Comparison of ENCODE assay signal across 19 mouse cellular contexts in genomic region chr8:109952171-109952570, GRCm38 (mm10). TPM values are rescaled to one million over a fixed set of nuclear protein-coding genes. Genes with fewer than 3 reads are reported as not detected.
DNase-seq lines count a peak whose midpoint lies in the region.
"Had no signal": no experiment of that assay in that cellular context is flagged by ENCODE, and none has a peak within 500 bp of the region (broad histone marks: within the 10 kb centered on the region; RNA-seq: fewer than 3 reads in every experiment).

No protein-coding gene starts in this region.

- peak; percentile 27 to 32 for DNase-seq in layer of hippocampus, postnatal 36 days
- DNase-seq in layer of hippocampus, postnatal 10 days (ENCODE audit: low spot score in 2 of 2), result no peak
- peak; percentile 78 for DNase-seq in right cerebral cortex, adult 18-20 months
- no peak for DNase-seq in right cerebral cortex, postnatal 14 days
- peak; percentile 65 to 71 for DNase-seq in left cerebral cortex, postnatal 36 days (ENCODE audit: low spot score in 2 of 2)
- no peak for DNase-seq in kidney, postnatal 14 days
- DNase-seq in embryo, embryonic 10.5 days (ENCODE audit: low spot score), result no peak
- DNase-seq: adrenal gland, adult 8-10 months; cerebellum, adult 18-20 months; cerebellum, postnatal 14 days; embryo, embryonic 11 days; gastrocnemius, postnatal 14 days; heart, adult 18-20 months; heart, postnatal 14 days; kidney, adult 18-20 months; lung, embryonic 14.5 days; thymus, postnatal 25 days had no signal

- intact Hi-C loops in left cerebral cortex, postnatal 36 days (cut with DNase I), result no loop called here

RNA-seq across cellular contexts. Expression of gene Marveld3, which starts 9.8 kb away (rescaled TPM):
- total RNA-seq in layer of hippocampus, postnatal 36 days (2021), result not detected
- total RNA-seq in layer of hippocampus, postnatal 10 days (2021), result not detected
- under 1 TPM; 0.20 to 0.25 TPM for total RNA-seq in left cerebral cortex, postnatal 36 days (2021)
- total RNA-seq: megakaryocyte, adult 5-6 weeks; MEL had no signal

RNA-seq across cellular contexts. Expression of gene Tat, which starts 38.1 kb away (rescaled TPM):
- under 1 TPM in 1 of 2 experiments, not detected in 1; 0.32 TPM for total RNA-seq in layer of hippocampus, postnatal 36 days (2021)
- total RNA-seq in layer of hippocampus, postnatal 10 days (2021), result not detected
- total RNA-seq in left cerebral cortex, postnatal 36 days (2021), result not detected
- total RNA-seq: gastrocnemius, postnatal 14 days; megakaryocyte, adult 5-6 weeks; MEL had no signal

Comparison
In these comparisons a context has a peak if more than half of its experiments do, and no peak if none do; other contexts are left out.
1. DNase-seq: peak in layer of hippocampus, postnatal 36 days (2 of 2), right cerebral cortex, adult 18-20 months (single experiment) and left cerebral cortex, postnatal 36 days (2 of 2); none in layer of hippocampus, postnatal 10 days (0 of 2), right cerebral cortex, postnatal 14 days (single experiment), kidney, postnatal 14 days (single experiment) and embryo, embryonic 10.5 days (single experiment).